Mouse (Mus musculus) urinary bladder, adult 2 months (tissue): ENCODE data around the gene Sidt1. TPM values are rescaled to one million over a fixed set of nuclear protein-coding genes. Genes with fewer than 3 reads are reported as not detected.

ENCODE experiments used
- DNase-seq: peaks from one replicate; pipeline ENCODE4 v3.0.0; 2022; ENCODE audit warnings: low spot score
- polyA plus RNA-seq: library from polyadenylated mRNA; depleted of rRNA; stranded (reverse); fragments of >200 nt; gene quantifications from 2 replicates; pipeline ENCODE4 v1.2.3, GENCODE M21; 2012; rRNA removed

Sidt1 gene
- polyA plus RNA-seq, result 35.5 and 39.2 TPM in 2 replicates

- DNase-seq, result peak; percentile 32
These were observed at the start of gene Sidt1 for GRCm38 (mm10) chr16:44332861-44333284. Gene Sidt1, minus strand, starts transcription at chr16:44333196.

- no peak for DNase-seq
These were observed 48.6 kb upstream of the Sidt1 start for GRCm38 (mm10) chr16:44381578-44381977.

- DNase-seq, result no peak
These were observed 47.0 kb upstream of the Sidt1 start for GRCm38 (mm10) chr16:44380006-44380405.

- DNase-seq, result no peak
These were observed 42.5 kb upstream of the Sidt1 start for GRCm38 (mm10) chr16:44375459-44375858.

- no peak for DNase-seq
These were observed 32.5 kb upstream of the Sidt1 start for GRCm38 (mm10) chr16:44365522-44365921.

GRCm38 (mm10) chr16:44361921-44362890 is 29.2 kb upstream of the Sidt1 start:
- DNase-seq, result no peak

- no peak for DNase-seq
These were observed 24.7 kb upstream of the Sidt1 start for GRCm38 (mm10) chr16:44357571-44358268.

GRCm38 (mm10) chr16:44356291-44356690 is 23.3 kb upstream of the Sidt1 start:
- DNase-seq, result no peak

GRCm38 (mm10) chr16:44349801-44350397 is 16.9 kb upstream of the Sidt1 start:
- DNase-seq, result no peak

GRCm38 (mm10) chr16:44347071-44347901 is 14.3 kb upstream of the Sidt1 start, which contains the start of gene Spice1:
Gene Spice1, plus strand, starts transcription at chr16:44347121.
- DNase-seq, result peak; percentile 86

GRCm38 (mm10) chr16:44337541-44337940 is 4.5 kb upstream of the Sidt1 start:
- DNase-seq, result no peak

GRCm38 (mm10) chr16:44331995-44332860 is 768 bp downstream of the Sidt1 start:
- peak; percentile 36 for DNase-seq

GRCm38 (mm10) chr16:44331671-44331994 is 1.4 kb downstream of the Sidt1 start:
- DNase-seq, result no peak

- DNase-seq, result no peak
These were observed 1.8 kb downstream of the Sidt1 start for GRCm38 (mm10) chr16:44331154-44331553.

GRCm38 (mm10) chr16:44330657-44331056 is 2.3 kb downstream of the Sidt1 start:
- DNase-seq, result no peak

GRCm38 (mm10) chr16:44328644-44329043 is 4.4 kb downstream of the Sidt1 start:
- DNase-seq, result no peak

GRCm38 (mm10) chr16:44320232-44320631 is 12.8 kb downstream of the Sidt1 start:
- no peak for DNase-seq

- DNase-seq, result no peak
These were observed 16.6 kb downstream of the Sidt1 start for GRCm38 (mm10) chr16:44316350-44316749.

- DNase-seq, result no peak
These were observed 19.6 kb downstream of the Sidt1 start for GRCm38 (mm10) chr16:44313422-44313821.

GRCm38 (mm10) chr16:44305606-44306005 is 27.4 kb downstream of the Sidt1 start:
- DNase-seq, result no peak
